Mouse (Mus musculus) layer of hippocampus, adult 11-12 months (tissue): ENCODE data around the gene Lmtk2.

Experiments used
- DNase-seq: peaks from one replicate; pipeline ENCODE4 v3.0.0; 2022; ENCODE audit warnings: low spot score

Gene Lmtk2

DNA sequence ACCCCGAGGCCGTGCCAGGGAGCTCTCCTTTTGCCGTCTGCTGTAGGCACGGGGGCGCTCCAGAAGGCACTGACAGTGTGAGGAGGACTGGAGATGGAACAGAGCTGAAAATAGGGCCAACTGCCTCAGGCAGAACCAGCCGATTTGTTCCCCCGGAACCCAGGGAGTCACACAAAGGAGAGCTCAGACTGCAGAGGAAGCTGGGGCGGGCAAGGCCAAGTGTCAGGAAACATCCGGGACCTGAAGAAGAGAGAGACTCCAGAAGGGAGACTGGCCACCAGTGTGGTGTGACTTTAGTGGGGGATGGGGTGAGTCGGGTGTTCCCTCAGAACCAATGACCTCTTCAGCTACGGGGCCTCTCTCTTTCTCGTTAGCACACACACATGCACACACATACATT lies 119.1 kb downstream of the Lmtk2 start:
- DNase-seq, result no peak

DNA sequence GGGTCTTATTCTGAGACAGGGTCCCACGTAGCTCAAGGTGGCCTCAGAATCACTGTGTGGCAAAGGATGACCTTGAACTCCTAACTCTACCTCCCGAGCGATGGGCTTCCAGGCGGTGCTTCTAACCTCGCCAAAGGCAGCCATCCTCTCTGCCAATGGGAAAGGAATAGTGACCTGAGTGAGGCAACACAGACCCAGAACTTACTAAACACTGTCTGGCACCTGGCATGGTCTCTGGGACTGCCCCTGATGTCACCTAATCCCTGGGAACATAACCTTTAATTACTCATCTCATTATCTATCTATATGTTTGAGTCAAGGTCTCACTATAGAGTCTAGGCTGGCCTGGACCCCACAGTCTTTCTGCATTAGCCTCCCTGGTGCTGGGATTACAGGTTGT lies 119.7 kb downstream of the Lmtk2 start:
- DNase-seq, result no peak

GRCm38 (mm10) chr5:144221305-144221704 lies 121.1 kb downstream of the Lmtk2 start:
- DNase-seq, result no peak

GRCm38 (mm10) chr5:144222811-144223502 lies 122.7 kb downstream of the Lmtk2 start:
- peak; percentile 36 for DNase-seq

- peak; percentile 94 for DNase-seq
Measured at GRCm38 (mm10) chr5:144223503-144223862, 123.2 kb downstream of the Lmtk2 start, which contains the start of gene Tecpr1. Tecpr1 (minus strand) TSS chr5:144223615.

- no peak for DNase-seq
Measured at GRCm38 (mm10) chr5:144223899-144224816, 123.9 kb downstream of the Lmtk2 start.

DNA sequence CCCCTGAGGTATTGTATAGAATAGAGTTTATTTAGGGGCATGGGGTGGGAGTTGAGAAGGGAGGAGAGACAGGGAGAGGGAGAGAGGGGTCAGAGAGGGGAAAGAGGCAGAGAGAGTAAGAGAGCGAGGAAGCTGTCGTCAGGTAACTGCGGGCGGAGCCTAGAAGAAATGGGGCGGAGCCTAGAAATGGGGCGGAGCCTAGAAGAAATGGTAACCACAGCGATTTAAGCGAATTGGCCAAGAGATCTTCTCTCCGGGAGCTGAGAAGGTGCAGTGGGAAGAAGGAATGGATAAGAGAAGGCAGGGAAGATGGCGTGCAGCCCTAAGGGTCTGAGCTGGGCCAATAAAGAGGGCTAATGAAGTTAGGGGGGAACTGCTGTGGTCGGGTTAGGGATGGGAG lies 126.0 kb downstream of the Lmtk2 start:
- DNase-seq, result no peak

DNA sequence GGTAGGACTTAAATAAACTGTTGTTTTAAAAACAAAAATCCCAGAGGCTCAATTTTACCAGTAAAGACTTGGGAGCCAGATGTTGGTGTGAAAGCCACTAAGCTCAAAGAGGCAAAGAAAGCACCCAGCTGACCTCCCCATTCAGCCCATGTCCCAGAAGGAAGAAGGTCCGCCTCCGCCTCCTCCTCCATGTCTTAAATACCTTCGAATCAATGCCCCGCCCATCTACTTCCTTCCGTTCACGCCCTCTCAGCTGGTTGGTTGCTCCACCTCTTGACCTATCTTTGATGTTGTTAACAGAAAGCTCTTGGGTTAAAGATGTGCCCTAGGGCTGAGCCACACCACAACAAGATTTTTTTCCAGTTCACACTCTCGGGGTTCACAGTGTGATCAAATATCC lies 130.0 kb downstream of the Lmtk2 start:
- DNase-seq, result no peak

DNA sequence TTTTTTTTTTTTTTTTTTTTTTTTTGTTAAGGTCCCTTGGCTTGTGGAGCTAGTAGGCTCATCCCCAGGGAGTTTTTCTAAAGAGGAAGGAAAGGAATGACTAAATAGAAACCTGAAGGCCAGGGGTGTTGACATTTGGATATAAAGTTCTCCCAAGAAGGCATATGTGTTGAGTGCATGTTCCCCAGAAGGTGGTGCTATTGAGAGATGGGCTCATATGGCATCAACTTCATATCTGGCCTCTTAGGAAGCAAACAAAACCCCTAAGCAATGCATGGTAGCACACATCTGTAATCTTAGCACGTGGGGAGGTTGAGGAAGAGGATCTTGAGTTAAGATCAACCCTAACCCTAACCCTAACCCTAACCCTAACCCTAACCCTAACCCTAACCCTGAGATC lies 131.2 kb downstream of the Lmtk2 start:
- no peak for DNase-seq

DNA sequence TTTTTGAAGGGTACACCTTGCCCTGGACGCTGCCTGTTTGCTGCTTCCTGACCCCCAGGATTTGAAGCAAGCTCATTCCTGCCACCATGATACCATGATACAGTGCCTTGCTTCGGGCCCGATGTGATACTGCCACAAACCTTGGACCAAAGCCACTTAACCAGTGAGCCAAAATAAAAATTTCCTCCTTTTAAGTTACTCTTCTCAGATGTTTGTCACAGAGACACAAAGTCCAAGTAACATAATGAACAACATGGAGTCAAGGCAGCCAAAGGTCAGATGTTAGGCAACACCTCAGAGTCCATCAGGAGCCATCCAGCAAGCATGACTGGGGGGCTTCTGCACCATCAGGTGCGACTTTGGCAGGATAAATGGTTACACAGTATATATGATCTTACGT lies 132.3 kb downstream of the Lmtk2 start:
- DNase-seq, result no peak

- DNase-seq, result no peak
Measured at GRCm38 (mm10) chr5:144234222-144234621, 134.0 kb downstream of the Lmtk2 start.

GRCm38 (mm10) chr5:144234714-144235113 lies 134.5 kb downstream of the Lmtk2 start:
- peak; percentile 69 for DNase-seq
